Mouse (Mus musculus) 3T3-L1 (cell line): ENCODE measurements around the gene Greb1.

Source experiments
- DNase-seq: peaks from one replicate; pipeline ENCODE4 v3.0.0-alpha.2; 2015; ENCODE audit warnings: low read depth, low spot score

The Greb1 gene

GRCm38 (mm10) chr12:16634075-16634813, 166.4 kb downstream of the Greb1 start:
- peak; percentile 64 for DNase-seq

GRCm38 (mm10) chr12:16633235-16633634, 167.5 kb downstream of the Greb1 start:
- DNase-seq: no peak

- peak; percentile 19 for DNase-seq
Observed at GRCm38 (mm10) chr12:16631423-16631822, 169.3 kb downstream of the Greb1 start.

- no peak for DNase-seq
Observed at GRCm38 (mm10) chr12:16630866-16631185, 169.9 kb downstream of the Greb1 start.

- DNase-seq: no peak
Observed at GRCm38 (mm10) chr12:16630152-16630865, 170.4 kb downstream of the Greb1 start.
